Mouse (Mus musculus): Measurements from ENCODE around the gene Adam1b. TPM values are rescaled to one million over a fixed set of nuclear protein-coding genes. Genes with fewer than 3 reads are reported as not detected.

Gene Adam1b
- polyA plus RNA-seq, 1 experiment, result not detected

- no peak for DNase-seq (ENCODE audit: low read depth)
- TF ChIP-seq POLR2A (IDR thresholded peaks at IDR 0.05; ENCODE audit: borderline replicate concordance, extremely low read depth, insufficient read depth, insufficient read length, poor library complexity, severe bottlenecking) (no peak), CTCF (IDR thresholded peaks at IDR 0.05; ENCODE audit: borderline replicate concordance, extremely low read depth, insufficient read depth, insufficient read length) (no peak)
These were observed 18.4 kb downstream of the Adam1b start for GRCm38 (mm10) chr5:121484801-121485200.

- no peak for TF ChIP-seq POLR2A (IDR thresholded peaks at IDR 0.05; ENCODE audit: borderline replicate concordance, extremely low read depth, insufficient read depth, insufficient read length, poor library complexity, severe bottlenecking)
- 0 out of 2 replicates have a peak, but pooled peaks have one; percentile 9 for TF ChIP-seq CTCF (IDR thresholded peaks at IDR 0.05; ENCODE audit: borderline replicate concordance, extremely low read depth, insufficient read depth, insufficient read length)
- peak; percentile 82 for DNase-seq (ENCODE audit: low read depth)
These were observed 25.6 kb downstream of the Adam1b start for GRCm38 (mm10) chr5:121477680-121478079.

DNA sequence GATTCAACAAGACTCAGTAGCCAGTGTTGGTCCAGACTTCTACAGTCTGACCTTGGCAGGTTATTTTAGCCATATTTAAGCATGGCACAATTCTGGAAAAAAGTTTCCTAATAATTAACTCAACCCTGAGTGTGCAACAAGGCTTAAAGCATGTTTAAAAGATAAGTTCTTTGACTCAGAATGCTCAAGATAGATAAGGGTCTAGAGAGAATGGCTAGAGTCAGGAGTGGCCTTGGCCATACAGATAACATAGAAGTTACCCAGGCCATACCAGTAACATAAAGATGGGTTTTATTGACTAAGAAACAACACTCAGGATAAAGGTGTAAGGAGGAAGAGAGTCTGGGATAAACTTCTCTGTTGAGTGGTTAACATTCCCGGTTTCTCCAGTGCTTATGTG is 27.2 kb downstream of the Adam1b start:
- no peak for DNase-seq (ENCODE audit: low read depth)
- TF ChIP-seq CTCF (IDR thresholded peaks at IDR 0.05; ENCODE audit: borderline replicate concordance, extremely low read depth, insufficient read depth, insufficient read length) (no peak), POLR2A (IDR thresholded peaks at IDR 0.05; ENCODE audit: borderline replicate concordance, extremely low read depth, insufficient read depth, insufficient read length, poor library complexity, severe bottlenecking) (no peak)

DNA sequence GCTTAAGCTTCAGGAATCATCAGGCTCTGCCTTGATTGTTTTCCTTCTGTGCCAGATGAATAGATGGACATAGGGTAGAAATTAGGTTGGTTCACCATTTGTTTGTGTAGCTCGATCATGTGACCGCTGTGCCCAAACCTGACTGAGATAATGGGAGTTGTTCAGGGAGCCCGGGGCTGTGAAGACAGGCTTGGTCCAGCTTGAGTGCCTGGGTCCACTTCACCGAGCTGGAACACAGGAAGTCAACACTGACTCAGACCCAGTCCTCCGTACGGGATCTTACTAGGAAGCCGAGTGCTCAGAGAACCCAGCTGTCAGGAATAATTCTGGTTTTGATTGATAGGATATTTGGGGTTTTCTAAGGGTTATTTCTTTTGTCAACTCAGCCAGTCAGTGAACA is 28.6 kb downstream of the Adam1b start:
- DNase-seq (ENCODE audit: low read depth), result no peak
- no peak for TF ChIP-seq POLR2A (IDR thresholded peaks at IDR 0.05; ENCODE audit: borderline replicate concordance, extremely low read depth, insufficient read depth, insufficient read length, poor library complexity, severe bottlenecking)
- TF ChIP-seq CTCF (IDR thresholded peaks at IDR 0.05; ENCODE audit: borderline replicate concordance, extremely low read depth, insufficient read depth, insufficient read length), result no peak

GRCm38 (mm10) chr5:121472411-121472810 is 30.8 kb downstream of the Adam1b start:
- DNase-seq (ENCODE audit: low read depth), result no peak
- TF ChIP-seq POLR2A (IDR thresholded peaks at IDR 0.05; ENCODE audit: borderline replicate concordance, extremely low read depth, insufficient read depth, insufficient read length, poor library complexity, severe bottlenecking), result no peak
- TF ChIP-seq CTCF (IDR thresholded peaks at IDR 0.05; ENCODE audit: borderline replicate concordance, extremely low read depth, insufficient read depth, insufficient read length), result no peak

GRCm38 (mm10) chr5:121469566-121469965 is 33.7 kb downstream of the Adam1b start:
- no peak for TF ChIP-seq CTCF (IDR thresholded peaks at IDR 0.05; ENCODE audit: borderline replicate concordance, extremely low read depth, insufficient read depth, insufficient read length)
- TF ChIP-seq POLR2A (IDR thresholded peaks at IDR 0.05; ENCODE audit: borderline replicate concordance, extremely low read depth, insufficient read depth, insufficient read length, poor library complexity, severe bottlenecking), result no peak
- DNase-seq (ENCODE audit: low read depth), result no peak

- DNase-seq (ENCODE audit: low read depth), result no peak
- TF ChIP-seq POLR2A (IDR thresholded peaks at IDR 0.05; ENCODE audit: borderline replicate concordance, extremely low read depth, insufficient read depth, insufficient read length, poor library complexity, severe bottlenecking) (no peak), CTCF (IDR thresholded peaks at IDR 0.05; ENCODE audit: borderline replicate concordance, extremely low read depth, insufficient read depth, insufficient read length) (no peak)
These were observed 39.5 kb downstream of the Adam1b start for GRCm38 (mm10) chr5:121463601-121464250.

- no peak for DNase-seq (ENCODE audit: low read depth)
- TF ChIP-seq POLR2A (IDR thresholded peaks at IDR 0.05; ENCODE audit: borderline replicate concordance, extremely low read depth, insufficient read depth, insufficient read length, poor library complexity, severe bottlenecking), result no peak
- no peak for TF ChIP-seq CTCF (IDR thresholded peaks at IDR 0.05; ENCODE audit: borderline replicate concordance, extremely low read depth, insufficient read depth, insufficient read length)
These were observed 40.3 kb downstream of the Adam1b start for GRCm38 (mm10) chr5:121462967-121463366.

- no peak for DNase-seq (ENCODE audit: low read depth)
- TF ChIP-seq POLR2A (IDR thresholded peaks at IDR 0.05; ENCODE audit: borderline replicate concordance, extremely low read depth, insufficient read depth, insufficient read length, poor library complexity, severe bottlenecking) (no peak), CTCF (IDR thresholded peaks at IDR 0.05; ENCODE audit: borderline replicate concordance, extremely low read depth, insufficient read depth, insufficient read length) (no peak)
These were observed 41.1 kb downstream of the Adam1b start for GRCm38 (mm10) chr5:121462171-121462502.

- no peak for DNase-seq (ENCODE audit: low read depth)
- no peak for TF ChIP-seq POLR2A (IDR thresholded peaks at IDR 0.05; ENCODE audit: borderline replicate concordance, extremely low read depth, insufficient read depth, insufficient read length, poor library complexity, severe bottlenecking)
- TF ChIP-seq CTCF (IDR thresholded peaks at IDR 0.05; ENCODE audit: borderline replicate concordance, extremely low read depth, insufficient read depth, insufficient read length), result no peak
These were observed 41.7 kb downstream of the Adam1b start for GRCm38 (mm10) chr5:121461339-121462170.

DNA sequence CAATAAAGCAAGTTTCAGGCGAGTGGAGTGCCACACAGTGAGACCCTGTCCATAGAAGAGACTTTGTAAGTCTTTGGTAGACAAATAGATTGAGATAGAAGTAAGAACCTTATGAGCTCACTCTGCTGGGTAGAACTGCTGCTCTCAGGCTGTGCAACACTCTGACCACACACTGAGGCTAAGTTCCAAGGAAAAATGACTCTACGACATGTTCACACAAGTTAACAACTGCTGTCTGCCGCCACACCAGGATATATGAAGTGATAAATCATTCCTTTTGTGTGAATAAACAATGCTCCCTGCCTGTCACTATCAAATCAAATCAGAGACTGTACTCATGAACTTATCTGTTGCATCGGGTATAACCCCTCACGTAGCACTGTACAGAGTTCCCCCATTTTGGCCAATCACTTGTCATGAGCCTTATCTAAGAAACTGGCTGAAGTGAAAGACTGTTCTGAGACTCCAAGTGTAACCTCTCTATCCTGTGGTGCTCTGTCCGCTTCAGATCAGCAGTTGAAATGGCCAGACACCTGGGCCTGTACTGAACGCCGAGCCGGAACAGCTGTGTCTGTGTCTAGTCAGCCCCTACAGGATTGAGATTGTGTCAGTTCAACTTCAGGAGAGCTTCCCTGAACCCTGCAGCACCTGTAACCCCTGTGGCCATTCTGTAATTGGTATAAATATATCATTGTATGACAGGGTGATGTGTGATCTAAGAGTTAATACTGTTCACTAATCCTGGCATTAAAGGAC is 47.5 kb downstream of the Adam1b start:
- DNase-seq (ENCODE audit: low read depth), result no peak
- TF ChIP-seq POLR2A (IDR thresholded peaks at IDR 0.05; ENCODE audit: borderline replicate concordance, extremely low read depth, insufficient read depth, insufficient read length, poor library complexity, severe bottlenecking), result no peak
- TF ChIP-seq CTCF (IDR thresholded peaks at IDR 0.05; ENCODE audit: borderline replicate concordance, extremely low read depth, insufficient read depth, insufficient read length), result no peak

Measured in brain, embryonic 14.5 days (tissue).